Mouse (Mus musculus): ENCODE measurements at regions not wholly inside any gene's neighbourhood (a gene's known extent, or its start where the extent isn't known, plus 50 kb on each side); places are given as distances from the start of the nearest gene placed in this dataset.
A peak's percentile ranks its signal among the peaks of the same experiment; 100 is the strongest.

DNA sequence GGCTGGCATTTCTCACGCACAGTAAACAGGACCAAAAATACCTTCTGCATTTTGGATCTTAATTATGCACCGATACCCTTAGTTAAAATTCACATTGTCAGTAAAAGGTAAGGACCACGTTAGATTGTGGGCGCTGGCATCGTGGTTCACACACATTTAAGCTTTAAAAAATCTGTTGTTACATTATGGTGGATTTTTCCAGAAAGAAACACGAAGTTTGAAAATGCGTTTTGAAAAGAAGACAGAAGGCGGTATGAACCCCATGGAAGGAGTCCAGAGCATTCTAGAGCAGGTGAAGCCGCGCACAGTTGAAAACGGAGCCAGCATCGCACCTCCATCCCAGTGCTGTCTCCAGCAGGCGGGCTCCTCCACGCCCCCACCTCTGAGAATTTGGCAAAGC, 94.6 kb upstream of the Zfp64 start:
- no peak overlapping the region for H3K4me3 ChIP-seq (ENCODE audit: low read depth, low read length)
- no peak overlapping the region for H3K9ac ChIP-seq
- DNase-seq (no peak), ATAC-seq (ENCODE audit: insufficient read depth) (no peak)
- no peak for TF ChIP-seq CTCF (IDR thresholded peaks at IDR 0.05; ENCODE audit: low read depth)
- H3K27me3 ChIP-seq (ENCODE audit: insufficient read depth, low read length) = no peaks in the 10 kb centered on the region
- WGBS = 87% methylated on average over 14 of the region's 14 CpGs
- no peak overlapping the region for H3K4me2 ChIP-seq
- H3K4me1 ChIP-seq (ENCODE audit: insufficient read depth) = no peaks in the 10 kb centered on the region
- H3K27ac ChIP-seq (ENCODE audit: low read depth) = no peak overlapping the region
- no peaks in the 10 kb centered on the region for H3K36me3 ChIP-seq (ENCODE audit: insufficient read depth)
- no peaks in the 10 kb centered on the region for H3K9me3 ChIP-seq (ENCODE audit: low read depth, low read length)

DNA sequence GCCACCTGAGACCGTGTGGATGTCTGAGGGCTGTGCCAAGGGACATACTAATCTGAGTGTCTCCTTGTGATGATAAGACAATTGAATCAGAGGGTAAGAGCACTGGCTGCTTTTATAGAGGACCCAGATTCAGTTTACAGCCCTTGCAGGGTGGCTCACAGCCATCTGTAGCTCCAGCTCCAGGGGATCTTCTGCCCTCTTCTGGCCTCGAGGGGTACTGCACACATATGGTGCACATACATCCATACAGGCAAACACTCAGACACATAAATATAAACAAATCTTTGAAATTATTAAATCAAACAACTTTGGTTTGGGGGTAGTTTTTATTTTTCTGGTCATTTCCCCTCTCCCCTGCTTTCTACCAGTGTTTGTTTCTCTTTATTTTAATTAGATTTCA, 86.4 kb upstream of the Zfp64 start:
- no peak for DNase-seq

DNA sequence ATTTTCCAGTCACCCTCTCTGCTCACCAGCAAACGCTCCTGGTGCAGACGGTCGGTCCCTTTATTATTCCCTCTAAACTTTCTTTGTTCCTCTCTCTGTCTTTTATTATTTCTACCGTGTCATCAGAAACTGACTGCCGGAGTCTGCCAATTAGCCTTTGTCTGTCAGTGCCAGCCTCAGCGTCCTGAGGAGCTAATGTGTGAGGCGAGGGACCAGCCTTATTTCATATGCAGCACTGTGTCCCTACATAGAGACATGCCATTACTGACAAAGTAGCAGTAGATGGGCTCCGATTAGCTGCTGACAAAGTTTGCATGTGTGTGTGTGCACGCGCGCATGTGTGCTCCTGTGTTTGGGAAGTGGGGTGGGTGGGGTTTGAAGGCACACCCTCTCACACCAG, 82.6 kb upstream of the Zfp64 start:
- no peaks in the 10 kb centered on the region for H3K27me3 ChIP-seq (ENCODE audit: insufficient read depth, low read length)
- no peak for TF ChIP-seq CTCF (IDR thresholded peaks at IDR 0.05; ENCODE audit: low read depth)
- ATAC-seq (ENCODE audit: insufficient read depth) (no peak), DNase-seq (no peak)
- H3K4me1 ChIP-seq (ENCODE audit: insufficient read depth) = no peaks in the 10 kb centered on the region
- no peaks in the 10 kb centered on the region for H3K36me3 ChIP-seq (ENCODE audit: insufficient read depth)
- 79% methylated on average over 11 of the region's 11 CpGs for WGBS
- H3K4me2 ChIP-seq = no peak overlapping the region
- no peak overlapping the region for H3K4me3 ChIP-seq (ENCODE audit: low read depth, low read length)
- H3K27ac ChIP-seq (ENCODE audit: low read depth) = no peak overlapping the region
- H3K9me3 ChIP-seq (ENCODE audit: low read depth, low read length) = no peaks in the 10 kb centered on the region
- no peak overlapping the region for H3K9ac ChIP-seq

More for the DNA sequence above, 86.4 kb upstream of the Zfp64 start:
- H3K36me3 ChIP-seq (ENCODE audit: insufficient read depth) = no peaks in the 10 kb centered on the region
- no peaks in the 10 kb centered on the region for H3K4me1 ChIP-seq (ENCODE audit: insufficient read depth)
- no peak overlapping the region for H3K9ac ChIP-seq
- no peak overlapping the region for H3K4me2 ChIP-seq
- no peaks in the 10 kb centered on the region for H3K27me3 ChIP-seq (ENCODE audit: insufficient read depth, low read length)
- H3K27ac ChIP-seq (ENCODE audit: low read depth) = no peak overlapping the region
- TF ChIP-seq CTCF (IDR thresholded peaks at IDR 0.05; ENCODE audit: low read depth) = 0 out of 2 replicates have a peak, but pooled peaks have one; percentile 11
- H3K9me3 ChIP-seq (ENCODE audit: low read depth, low read length) = no peaks in the 10 kb centered on the region
- H3K4me3 ChIP-seq (ENCODE audit: low read depth, low read length) = no peak overlapping the region
- ATAC-seq (ENCODE audit: insufficient read depth) = no peak
- WGBS = 73% methylated on average over 2 of the region's 2 CpGs

DNA sequence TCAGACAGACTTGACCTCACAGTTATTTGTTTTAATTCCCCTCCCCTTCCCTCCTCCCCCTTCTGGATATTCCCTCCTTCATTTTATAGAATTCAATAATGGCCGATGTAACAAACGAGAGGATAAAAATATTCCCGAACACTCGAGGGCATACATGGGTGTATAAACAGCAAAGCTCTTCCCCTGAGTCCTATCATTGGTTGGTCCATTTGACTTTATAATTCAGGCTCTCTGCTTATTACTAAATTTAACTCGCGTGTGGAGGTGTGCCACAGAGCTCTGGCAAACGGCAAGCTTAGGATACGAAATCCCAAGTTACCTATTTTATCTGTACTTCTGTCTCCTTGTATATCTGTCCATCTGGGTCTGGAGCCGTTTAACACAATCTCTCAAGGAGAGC, 82.1 kb upstream of the Zfp64 start:
- H3K4me3 ChIP-seq (ENCODE audit: low read depth, low read length) = no peak overlapping the region
- no peaks in the 10 kb centered on the region for H3K9me3 ChIP-seq (ENCODE audit: low read depth, low read length)
- H3K36me3 ChIP-seq (ENCODE audit: insufficient read depth) = no peaks in the 10 kb centered on the region
- 85% methylated on average over 9 of the region's 9 CpGs for WGBS
- H3K27ac ChIP-seq (ENCODE audit: low read depth) = no peak overlapping the region
- DNase-seq = no peak
- H3K4me2 ChIP-seq = no peak overlapping the region
- TF ChIP-seq CTCF (IDR thresholded peaks at IDR 0.05; ENCODE audit: low read depth) = no peak
- H3K27me3 ChIP-seq (ENCODE audit: insufficient read depth, low read length) = no peaks in the 10 kb centered on the region
- no peak for ATAC-seq (ENCODE audit: insufficient read depth)
- H3K9ac ChIP-seq = no peak overlapping the region
- no peaks in the 10 kb centered on the region for H3K4me1 ChIP-seq (ENCODE audit: insufficient read depth)

DNA sequence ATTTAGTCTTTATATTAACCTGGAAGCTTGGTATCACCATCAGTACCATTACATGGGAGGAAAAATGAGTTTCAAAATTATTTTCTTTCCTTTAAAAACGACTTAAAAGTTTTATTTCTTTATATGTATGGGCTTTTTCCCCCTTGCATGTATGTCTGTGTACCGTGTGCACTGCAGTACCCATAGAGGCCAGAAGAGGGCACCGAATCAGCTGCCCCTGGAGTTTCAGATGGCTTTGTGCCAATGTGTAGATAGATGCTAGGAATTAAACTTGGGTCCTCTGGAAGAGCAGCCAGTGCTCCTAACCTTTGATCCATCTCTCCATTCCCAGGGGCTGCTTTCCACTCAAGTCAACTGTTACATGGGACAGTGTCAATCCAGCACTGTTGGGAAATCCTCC, 79.9 kb upstream of the Zfp64 start:
- Histone ChIP-seq H3K36me3 (ENCODE audit: insufficient read depth) (no peaks in the 10 kb centered on the region), H3K27me3 (ENCODE audit: insufficient read depth, low read length) (no peaks in the 10 kb centered on the region), H3K4me3 (ENCODE audit: low read depth, low read length) (no peak overlapping the region), H3K4me2 (no peak overlapping the region), H3K9ac (no peak overlapping the region), H3K27ac (ENCODE audit: low read depth) (no peak overlapping the region), H3K4me1 (ENCODE audit: insufficient read depth) (no peaks in the 10 kb centered on the region), H3K9me3 (ENCODE audit: low read depth, low read length) (no peaks in the 10 kb centered on the region)
- 28% methylated on average over 3 of the region's 3 CpGs for WGBS
- ATAC-seq (ENCODE audit: insufficient read depth) (no peak), DNase-seq (peak; percentile 59)
- peak; percentile 72 for TF ChIP-seq CTCF (IDR thresholded peaks at IDR 0.05; ENCODE audit: low read depth)

DNA sequence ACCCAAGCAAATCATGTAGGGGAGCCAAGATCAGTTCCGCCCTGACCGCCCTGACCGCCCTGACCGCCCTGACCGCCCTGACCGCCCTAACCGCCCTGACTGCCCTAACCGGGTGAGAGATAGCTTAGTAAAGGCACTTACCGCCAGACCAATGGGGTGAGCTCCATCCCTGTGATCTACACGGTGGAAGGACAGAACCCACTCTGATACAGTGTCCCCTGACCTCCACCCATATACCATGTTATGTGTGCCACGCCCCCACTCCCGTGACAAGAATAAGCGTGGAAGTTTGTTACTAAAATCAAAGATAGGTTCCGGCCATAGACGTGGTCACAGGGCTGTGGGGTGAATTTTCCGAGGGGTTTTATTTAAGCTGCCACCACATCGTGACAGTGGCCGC, 78.6 kb upstream of the Zfp64 start:
- Histone ChIP-seq H3K9ac (no peak overlapping the region), H3K27ac (ENCODE audit: low read depth) (no peak overlapping the region), H3K4me2 (no peak overlapping the region), H3K9me3 (ENCODE audit: low read depth, low read length) (no peaks in the 10 kb centered on the region), H3K27me3 (ENCODE audit: insufficient read depth, low read length) (no peaks in the 10 kb centered on the region), H3K4me1 (ENCODE audit: insufficient read depth) (no peaks in the 10 kb centered on the region), H3K36me3 (ENCODE audit: insufficient read depth) (no peaks in the 10 kb centered on the region), H3K4me3 (ENCODE audit: low read depth, low read length) (no peak overlapping the region)
- ATAC-seq (ENCODE audit: insufficient read depth) (no peak), DNase-seq (no peak)
- TF ChIP-seq CTCF (IDR thresholded peaks at IDR 0.05; ENCODE audit: low read depth) = no peak
- WGBS = 54% methylated on average over 18 of the region's 18 CpGs

DNA sequence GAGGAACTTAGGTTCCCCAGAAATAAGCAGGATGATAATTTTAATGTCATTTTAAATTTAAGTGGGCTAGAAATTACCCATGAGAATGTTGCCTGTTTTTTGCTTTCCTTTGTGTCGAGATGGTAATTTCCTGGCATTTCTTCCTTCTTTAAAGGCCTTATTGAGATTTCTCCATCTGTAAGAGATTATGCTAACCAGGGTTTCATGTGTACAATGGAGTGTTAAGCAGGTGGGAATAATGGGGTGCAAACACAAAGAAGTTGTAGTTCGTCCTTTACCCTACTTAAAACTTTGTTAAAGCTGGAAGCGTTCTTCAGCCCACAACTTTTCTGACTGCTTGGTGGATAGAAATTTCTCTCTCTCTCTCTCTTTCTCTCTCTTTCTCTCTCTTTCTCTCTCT, 77.8 kb upstream of the Zfp64 start:
- no peaks in the 10 kb centered on the region for H3K4me1 ChIP-seq (ENCODE audit: insufficient read depth)
- no peaks in the 10 kb centered on the region for H3K9me3 ChIP-seq (ENCODE audit: low read depth, low read length)
- no peak overlapping the region for H3K4me3 ChIP-seq (ENCODE audit: low read depth, low read length)
- WGBS = 75% methylated on average over 3 of the region's 3 CpGs
- no peak overlapping the region for H3K4me2 ChIP-seq
- TF ChIP-seq CTCF (IDR thresholded peaks at IDR 0.05; ENCODE audit: low read depth) = no peak
- no peaks in the 10 kb centered on the region for H3K36me3 ChIP-seq (ENCODE audit: insufficient read depth)
- H3K27ac ChIP-seq (ENCODE audit: low read depth) = no peak overlapping the region
- ATAC-seq (ENCODE audit: insufficient read depth) = no peak
- no peaks in the 10 kb centered on the region for H3K27me3 ChIP-seq (ENCODE audit: insufficient read depth, low read length)
- H3K9ac ChIP-seq = no peak overlapping the region
- DNase-seq = no peak

DNA sequence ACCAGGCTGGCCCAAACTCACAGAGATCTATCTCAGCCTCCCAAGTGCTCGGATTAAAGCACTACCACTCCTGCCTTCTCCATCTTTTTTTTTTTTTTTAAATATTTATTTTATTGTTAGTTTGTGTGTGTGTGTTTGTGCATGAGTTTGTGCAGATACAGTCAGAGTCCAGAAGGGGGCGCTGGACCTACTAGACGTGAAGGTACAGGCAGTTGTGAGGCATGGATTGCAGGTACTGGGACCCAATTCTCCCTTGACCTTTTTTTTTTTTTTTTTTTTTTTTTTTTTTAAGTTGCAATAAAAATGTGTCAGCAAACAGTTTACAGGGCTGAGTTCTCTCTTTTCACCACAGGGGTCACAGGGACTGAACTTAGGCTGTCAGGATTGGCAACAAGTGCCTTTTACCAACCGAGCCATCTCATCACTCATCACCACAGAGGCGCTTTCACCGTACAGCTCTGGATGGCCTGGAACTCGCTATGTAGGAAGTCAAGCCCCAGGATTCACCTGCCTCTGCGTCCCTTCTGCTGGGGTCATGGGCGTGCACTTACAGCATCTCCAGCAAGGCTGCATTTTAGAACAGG, 73.2 kb upstream of the Zfp64 start:
- peak; percentile 78 for DNase-seq
- no peak overlapping the region for H3K4me3 ChIP-seq (ENCODE audit: low read depth, low read length)
- H3K9me3 ChIP-seq (ENCODE audit: low read depth, low read length) = no peaks in the 10 kb centered on the region
- no peak overlapping the region for H3K9ac ChIP-seq
- no peak overlapping the region for H3K27ac ChIP-seq (ENCODE audit: low read depth)
- 45% methylated on average over 9 of the region's 9 CpGs for WGBS
- ATAC-seq (ENCODE audit: insufficient read depth) = no peak
- no peaks in the 10 kb centered on the region for H3K36me3 ChIP-seq (ENCODE audit: insufficient read depth)
- no peak overlapping the region for H3K4me2 ChIP-seq
- H3K4me1 ChIP-seq (ENCODE audit: insufficient read depth) = no peaks in the 10 kb centered on the region
- H3K27me3 ChIP-seq (ENCODE audit: insufficient read depth, low read length) = no peaks in the 10 kb centered on the region
- peak; percentile 32 for TF ChIP-seq CTCF (IDR thresholded peaks at IDR 0.05; ENCODE audit: low read depth)

Measured in lung, embryonic 14.5 days (tissue).